Mouse (Mus musculus) kidney, adult 2 months (tissue): Measurements from ENCODE around the gene Scn1b.

Experiments
- CTCF ChIP-seq: fragments of 200-500 bp; conservative IDR thresholded peaks from 2 replicates; pipeline ENCODE4 v1.5.1; 2011; ENCODE audit warnings: low read depth, mild to moderate bottlenecking, control low read depth, low read length, moderate library complexity, mixed read lengths; ENCODE audit not compliant: insufficient read depth, insufficient read length
- POLR2A ChIP-seq: fragments of 200-500 bp; IDR thresholded peaks from one replicate; pipeline ENCODE4 v1.6.1; 2011; ENCODE audit warnings: low read depth, low read length, control low read depth

DNA sequence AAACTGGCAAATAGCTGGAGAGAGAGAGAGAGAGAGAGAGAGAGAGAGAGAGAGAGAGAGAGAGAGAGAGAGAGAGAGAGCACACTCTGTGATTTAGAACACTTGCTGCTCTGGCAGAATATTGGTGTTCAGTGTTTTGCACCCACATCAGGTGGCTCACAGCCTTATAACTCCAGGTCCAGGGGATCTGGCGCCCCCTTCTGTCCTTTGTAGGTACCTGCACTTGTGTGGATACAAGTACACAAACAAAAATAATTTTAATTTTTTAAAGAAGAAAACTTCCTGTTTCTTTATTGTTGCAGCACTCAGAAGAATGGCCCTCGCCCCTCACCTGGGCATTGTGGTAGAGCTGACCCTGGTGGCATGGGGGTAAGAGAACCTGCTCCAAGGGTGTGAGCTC lies 45.4 kb upstream of the Scn1b start:
- TF ChIP-seq POLR2A (no peak), CTCF (peak; percentile 80)
